In genomic region chr9:62531459-62532275, GRCm38 (mm10) we compare ENCODE assay signal across 9 mouse cellular contexts. TPM values are rescaled to one million over a fixed set of nuclear protein-coding genes. Genes with fewer than 3 reads are reported as not detected.
A peak's percentile ranks its signal among the peaks of the same experiment; 100 is the strongest.
DNase-seq lines count a peak whose midpoint lies in the region; ATAC-seq and TF ChIP-seq lines count a peak whose summit lies in the region.
"Had no signal": no experiment of that assay in that cellular context is flagged by ENCODE, and none has a peak within 500 bp of the region (broad histone marks: within the 10 kb centered on the region; RNA-seq: fewer than 3 reads in every experiment).

No protein-coding gene starts in this region.

- peak overlapping the region; percentile 28 for H3K9ac ChIP-seq in forebrain, embryonic 11.5 days (ENCODE audit: low read length)

- H3K4me3 ChIP-seq in forebrain, embryonic 11.5 days (ENCODE audit: low read depth, low read length): no peak overlapping the region
- H3K4me3 ChIP-seq in myocyte: no peak overlapping the region
- H3K4me3 ChIP-seq: erythroblast, embryonic 14.5 days had no signal

- no peaks in the 10 kb centered on the region for H3K27me3 ChIP-seq in forebrain, embryonic 11.5 days (ENCODE audit: control insufficient read depth, insufficient read depth, low read length)
- H3K27me3 ChIP-seq in myocyte (ENCODE audit: control insufficient read depth, insufficient read depth, insufficient read length): no peaks in the 10 kb centered on the region

- H3K9me3 ChIP-seq in forebrain, embryonic 11.5 days (ENCODE audit: control insufficient read depth, low read length): no peaks in the 10 kb centered on the region

- H3ac ChIP-seq in myocyte (ENCODE audit: control insufficient read depth, insufficient read length): no peak overlapping the region

- WGBS in forebrain, embryonic 11.5 days: 14% methylated on average over 12 of the region's 12 CpGs

- no peak for ATAC-seq in cerebellum, adult (ENCODE audit: insufficient number of reproducible peaks, low FRiP score, low TSS enrichment)
- ATAC-seq in forebrain, embryonic 11.5 days (replicated peaks; ENCODE audit: low FRiP score): peak; percentile 76
- peak; percentile 47 to 56; a peak in 3 of 4 replicates for ATAC-seq in hematopoietic stem cell, adult 5-6 weeks (replicated peaks in 1 of 2; ENCODE audit: insufficient read depth in 1 of 2, low FRiP score in 2 of 2, low TSS enrichment in 1 of 2, low read depth in 1 of 2, poor library complexity in 2 of 2, severe bottlenecking in 2 of 2)
- no peak for ATAC-seq in inflammation-experienced regulatory T-cells, adult 6 months

- H3K36me3 ChIP-seq in forebrain, embryonic 11.5 days (ENCODE audit: control insufficient read depth, insufficient read depth, low read length): no peaks in the 10 kb centered on the region
- H3K36me3 ChIP-seq in myocyte (ENCODE audit: control insufficient read depth, insufficient read depth): no peaks in the 10 kb centered on the region

- peak overlapping the region; percentile 19 for H3K4me2 ChIP-seq in forebrain, embryonic 11.5 days (ENCODE audit: low read depth, low read length, severe bottlenecking)
- H3K4me2 ChIP-seq in myocyte (ENCODE audit: low read depth): peak overlapping the region; percentile 84

- peak; percentile 45 for TF ChIP-seq POLR2A in myocyte (IDR thresholded peaks at IDR 0.05; ENCODE audit: insufficient read length, low read depth)

- H3K27ac ChIP-seq in forebrain, embryonic 11.5 days (ENCODE audit: low read depth, low read length): peak overlapping the region; percentile 87

- peak; percentile 75 for DNase-seq in cerebellum, adult 11-12 months
- DNase-seq in MN1 (ENCODE audit: low spot score) (peak; percentile 96), liver (peak; percentile 44)
- DNase-seq in forebrain, embryonic 11.5 days (ENCODE audit: low spot score): peak; percentile 85

- H3K79me2 ChIP-seq in myocyte (ENCODE audit: control insufficient read depth, insufficient read depth): peaks cover 30% of the 10 kb centered on the region

- H3K4me1 ChIP-seq in forebrain, embryonic 11.5 days (replicated peaks; ENCODE audit: control insufficient read depth, insufficient read depth, low read length): peaks cover 25% of the 10 kb centered on the region

TF ChIP-seq in myocyte, 11 proteins besides CTCF, POLR2A, EP300 and RAD21:
- TF ChIP-seq MAX (IDR thresholded peaks at IDR 0.05; ENCODE audit: low read depth): no peak
- TF ChIP-seq USF1 (IDR thresholded peaks at IDR 0.05; ENCODE audit: low read depth): no peak
- TF ChIP-seq SRF (IDR thresholded peaks at IDR 0.05; ENCODE audit: control insufficient read depth, insufficient read length, low read depth): no peak
- TF ChIP-seq E2F4 (IDR thresholded peaks at IDR 0.05; ENCODE audit: insufficient read depth): no peak
- TF ChIP-seq MYOG (IDR thresholded peaks at IDR 0.05; ENCODE audit: control insufficient read depth in 1 of 3, insufficient read depth in 1 of 3, insufficient read length in 2 of 3, low read depth in 2 of 3): peak; percentile 86 to 98 (median 95)
- peak; percentile 69 to 98 (median 94) for TF ChIP-seq MYOD1 (IDR thresholded peaks at IDR 0.05; ENCODE audit: control insufficient read depth in 1 of 3, insufficient read length in 2 of 3, low read depth in 2 of 3)
- TF ChIP-seq TCF12 (IDR thresholded peaks at IDR 0.05; ENCODE audit: insufficient read depth, poor library complexity, severe bottlenecking): peak; percentile 66
- no peak for TF ChIP-seq REST (IDR thresholded peaks at IDR 0.05; ENCODE audit: insufficient read depth, insufficient read length)
- no peak for TF ChIP-seq POLR2AphosphoS2 (IDR thresholded peaks at IDR 0.05; ENCODE audit: insufficient read length, low read depth)
- peak; percentile 87 for TF ChIP-seq TCF3 (IDR thresholded peaks at IDR 0.05; ENCODE audit: insufficient read length, low read depth)
- TF ChIP-seq CEBPB (IDR thresholded peaks at IDR 0.05; ENCODE audit: insufficient read depth, poor library complexity, severe bottlenecking): peak; percentile 43; the same call in 1 of the 2 replicates

RNA-seq across cellular contexts. Expression of gene Coro2b, which starts 5.2 kb away (rescaled TPM):
- polyA plus RNA-seq in forebrain, embryonic 11.5 days (2014; fragmentation: Nextera tagmentation; extraction: Ambion mirVana): 24.0 and 26.5 TPM in 2 replicates
- total RNA-seq in hematopoietic stem cell, adult 5-6 weeks (2017): 1.9 and 2.1 TPM in 2 replicates
- 21.3 TPM for polyA plus RNA-seq in myocyte (2012; fragmentation: generic; extraction: Trizol)
- 1 to 10 TPM in 2 of 3 experiments, under 1 TPM in 1; 0.33 to 3.8 (median 1.2) TPM for polyA plus RNA-seq in inflammation-experienced regulatory T-cells, adult 6 months (2017; shearing (Covaris generic))
- polyA plus RNA-seq: erythroblast, embryonic 14.5 days had no signal

Comparison
In these comparisons a context has a peak if more than half of its experiments do, and no peak if none do; other contexts are left out.
1. DNase-seq: peak in every context shown above with its lines; median percentile 96 in MN1; 85 in forebrain, embryonic 11.5 days; 75 in cerebellum, adult 11-12 months; 44 in liver.
2. ATAC-seq: peak in forebrain, embryonic 11.5 days (single experiment) and hematopoietic stem cell, adult 5-6 weeks (2 of 2); none in cerebellum, adult (single experiment) and inflammation-experienced regulatory T-cells, adult 6 months (single experiment).